Mouse (Mus musculus) olfactory bulb, adult 2 months (tissue): ENCODE results near the gene Megf11. TPM values are rescaled to one million over a fixed set of nuclear protein-coding genes. Genes with fewer than 3 reads are reported as not detected.
A peak's percentile ranks its signal among the peaks of the same experiment; 100 is the strongest.

Source experiments
- H3K27ac ChIP-seq: fragments of 200-500 bp; 2 replicates; pipeline ENCODE4 v1.5.1; 2012; ENCODE audit warnings: low read depth, low read length; ENCODE audit not compliant: insufficient read depth
- H3K4me1 ChIP-seq: fragments of 200-500 bp; 2 replicates; pipeline ENCODE4 v1.6.1; 2012; ENCODE audit warnings: low read length; ENCODE audit not compliant: control insufficient read depth, insufficient read depth
- H3K4me3 ChIP-seq: fragments of 200-500 bp; 2 replicates; pipeline ENCODE4 v1.5.1; 2012; ENCODE audit warnings: mild to moderate bottlenecking, low read depth, low read length, moderate library complexity; ENCODE audit not compliant: insufficient read depth
- CTCF ChIP-seq: fragments of 200-500 bp; IDR thresholded peaks from 2 replicates; pipeline ENCODE4 v1.5.1; 2012; ENCODE audit warnings: low read depth, mild to moderate bottlenecking, low read length, moderate library complexity; ENCODE audit not compliant: insufficient read depth
- POLR2A ChIP-seq: fragments of 200-500 bp; IDR thresholded peaks from 2 replicates; pipeline ENCODE4 v1.6.1; 2012; ENCODE audit warnings: mild to moderate bottlenecking, low read depth, low read length, moderate library complexity; ENCODE audit not compliant: insufficient read depth
- WGBS: fragments of 180-500 bp; shearing (Covaris S2); methylation state at CpG from one replicate; pipeline ENCODE4 v1.1.7; 2018; 5-methylcytosine and 5-hydroxymethylcytosine counted together
- polyA plus RNA-seq: library from polyadenylated mRNA; stranded (reverse); fragments of >200 nt; gene quantifications from 2 replicates; pipeline ENCODE4 v1.2.4, GENCODE M21; 2012; ENCODE audit warnings: low replicate concordance; ENCODE audit not compliant: missing spikeins, insufficient read depth, insufficient read length

The Megf11 gene
- polyA plus RNA-seq, 1 experiment = not detected

GRCm38 (mm10) chr9:64624536-64624935 lies 239.1 kb downstream of the Megf11 start:
- no peak for TF ChIP-seq POLR2A
- TF ChIP-seq CTCF = no peak
- Histone ChIP-seq H3K27ac (no peak overlapping the region), H3K4me1 (peaks cover 4% of the 10 kb centered on the region; the same call in 1 of the 2 replicates), H3K4me3 (no peak overlapping the region)
- WGBS = 86% methylated on average over 8 of the region's 8 CpGs

- WGBS = 92% methylated on average over 1 of the region's 1 CpGs
- no peak for TF ChIP-seq POLR2A
- no peak for TF ChIP-seq CTCF
- H3K4me3 ChIP-seq = no peak overlapping the region
- no peak overlapping the region for H3K27ac ChIP-seq
- no peaks in the 10 kb centered on the region for H3K4me1 ChIP-seq
Measured at GRCm38 (mm10) chr9:64629802-64630201, 244.4 kb downstream of the Megf11 start.

- Histone ChIP-seq H3K4me1 (peaks cover 9% of the 10 kb centered on the region), H3K4me3 (no peak overlapping the region), H3K27ac (no peak overlapping the region)
- TF ChIP-seq CTCF (no peak), POLR2A (no peak)
- 95% methylated on average over 3 of the region's 3 CpGs for WGBS
Measured at GRCm38 (mm10) chr9:64633169-64633568, 247.7 kb downstream of the Megf11 start.

GRCm38 (mm10) chr9:64636111-64636510 lies 250.7 kb downstream of the Megf11 start:
- no peak for TF ChIP-seq POLR2A
- no peak for TF ChIP-seq CTCF
- peaks cover 13% of the 10 kb centered on the region for H3K4me1 ChIP-seq
- WGBS = 69% methylated on average over 6 of the region's 6 CpGs
- no peak overlapping the region for H3K27ac ChIP-seq
- no peak overlapping the region for H3K4me3 ChIP-seq

GRCm38 (mm10) chr9:64636961-64637360 lies 251.5 kb downstream of the Megf11 start:
- TF ChIP-seq CTCF = no peak
- TF ChIP-seq POLR2A = no peak
- peaks cover 13% of the 10 kb centered on the region for H3K4me1 ChIP-seq
- H3K4me3 ChIP-seq = no peak overlapping the region
- 94% methylated on average over 2 of the region's 2 CpGs for WGBS
- no peak overlapping the region for H3K27ac ChIP-seq

GRCm38 (mm10) chr9:64638250-64638649 lies 252.8 kb downstream of the Megf11 start:
- Histone ChIP-seq H3K27ac (no peak overlapping the region), H3K4me3 (no peak overlapping the region), H3K4me1 (peaks cover 13% of the 10 kb centered on the region)
- 11% methylated on average over 22 of the region's 22 CpGs for WGBS
- no peak for TF ChIP-seq CTCF

GRCm38 (mm10) chr9:64639664-64640063 lies 254.2 kb downstream of the Megf11 start:
- H3K4me1 ChIP-seq = peaks cover 16% of the 10 kb centered on the region
- no peak overlapping the region for H3K27ac ChIP-seq
- H3K4me3 ChIP-seq = no peak overlapping the region
- 19% methylated on average over 5 of the region's 5 CpGs for WGBS
- TF ChIP-seq CTCF (peak; percentile 47; the same call in 1 of the 2 replicates), POLR2A (no peak)

- Histone ChIP-seq H3K4me3 (no peak overlapping the region), H3K27ac (no peak overlapping the region), H3K4me1 (peaks cover 5% of the 10 kb centered on the region)
- 61% methylated on average over 7 of the region's 7 CpGs for WGBS
- no peak for TF ChIP-seq POLR2A
- TF ChIP-seq CTCF = no peak
Measured at GRCm38 (mm10) chr9:64644129-64644528, 258.7 kb downstream of the Megf11 start.

GRCm38 (mm10) chr9:64645462-64645861 lies 260.0 kb downstream of the Megf11 start:
- WGBS = 96% methylated on average over 3 of the region's 3 CpGs
- no peak for TF ChIP-seq POLR2A
- TF ChIP-seq CTCF = no peak
- H3K4me1 ChIP-seq = 0 out of 2 replicates have a peak, but pooled peaks cover 3% of the 10 kb centered on the region
- no peak overlapping the region for H3K4me3 ChIP-seq
- no peak overlapping the region for H3K27ac ChIP-seq

- Histone ChIP-seq H3K4me1 (no peaks in the 10 kb centered on the region), H3K27ac (no peak overlapping the region), H3K4me3 (no peak overlapping the region)
- 83% methylated on average over 9 of the region's 9 CpGs for WGBS
- TF ChIP-seq POLR2A = no peak
Measured at GRCm38 (mm10) chr9:64649393-64649792, 264.0 kb downstream of the Megf11 start.
